Mouse (Mus musculus): Measurements from ENCODE around the gene Daxx. TPM values are rescaled to one million over a fixed set of nuclear protein-coding genes. Genes with fewer than 3 reads are reported as not detected.

The Daxx gene
- polyA plus RNA-seq, 1 experiment from 2014 or later, result 66.8 TPM

DNA sequence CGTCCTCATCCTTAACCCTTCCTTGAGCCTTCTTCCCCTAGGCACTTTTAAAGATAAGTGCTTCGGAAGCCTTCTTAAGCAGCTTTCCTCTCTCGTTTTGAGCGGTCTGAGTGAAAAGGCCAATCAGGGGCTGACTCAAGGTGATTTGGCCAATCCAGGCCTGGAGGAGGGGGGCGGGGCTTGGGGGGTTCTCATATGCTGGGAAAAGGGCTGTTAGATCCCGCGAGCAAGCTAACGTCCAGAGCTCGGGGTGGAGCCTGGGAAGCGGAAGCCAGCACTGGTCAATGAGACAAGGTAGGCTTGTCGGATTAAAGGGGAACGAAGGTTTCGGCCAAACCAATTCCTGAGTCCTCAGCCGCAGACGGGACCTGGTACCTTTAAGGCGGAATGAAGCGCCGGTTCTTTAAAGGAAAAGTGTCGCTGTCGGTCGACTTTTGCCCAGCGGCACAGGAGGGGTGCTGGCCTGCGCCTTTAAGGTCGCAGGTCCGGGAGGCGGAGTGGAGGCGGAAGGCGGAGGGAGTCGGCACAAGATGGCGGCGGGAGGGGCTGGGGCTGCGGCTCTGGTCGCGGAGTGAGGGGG is 6.5 kb downstream of the Daxx start, which contains the start of the genes Tapbp and Zbtb22:
Gene Tapbp (plus strand): TSS at position 229 of the 580 bp plus-strand sequence.
Gene Zbtb22 (plus strand): TSS at position 234 of the 580 bp plus-strand sequence.
- peak within 1 kb of the TSS; percentile 56 for H3K9ac ChIP-seq (ENCODE audit: low read length)
- no peaks in the 10 kb centered on the region for H3K27me3 ChIP-seq (ENCODE audit: control insufficient read depth, insufficient read depth, low read length)
- peaks cover 34% of the 10 kb centered on the region for H3K36me3 ChIP-seq (ENCODE audit: control insufficient read depth, insufficient read depth, low read length)
- peaks cover 18% of the 10 kb centered on the region; the same call in 1 of the 2 replicates for H3K4me1 ChIP-seq (ENCODE audit: control insufficient read depth, insufficient read depth, low read length)
- peak; percentile 89 for ATAC-seq (ENCODE audit: insufficient number of reproducible peaks, low FRiP score, low TSS enrichment, low read depth)
- DNase-seq (ENCODE audit: low spot score), result peak; percentile 95
- peak within 1 kb of the TSS; percentile 59 for H3K4me3 ChIP-seq (ENCODE audit: low read depth, low read length)
- H3K4me2 ChIP-seq (ENCODE audit: low read depth, severe bottlenecking), result peak within 1 kb of the TSS; percentile 54
- WGBS, result under 1% methylated on average over 31 of the region's 34 CpGs
- peak within 1 kb of the TSS; percentile 83 for H3K27ac ChIP-seq (replicated peaks; ENCODE audit: low read depth, low read length)
- no peaks in the 10 kb centered on the region for H3K9me3 ChIP-seq (ENCODE audit: control insufficient read depth, low read length)

DNA sequence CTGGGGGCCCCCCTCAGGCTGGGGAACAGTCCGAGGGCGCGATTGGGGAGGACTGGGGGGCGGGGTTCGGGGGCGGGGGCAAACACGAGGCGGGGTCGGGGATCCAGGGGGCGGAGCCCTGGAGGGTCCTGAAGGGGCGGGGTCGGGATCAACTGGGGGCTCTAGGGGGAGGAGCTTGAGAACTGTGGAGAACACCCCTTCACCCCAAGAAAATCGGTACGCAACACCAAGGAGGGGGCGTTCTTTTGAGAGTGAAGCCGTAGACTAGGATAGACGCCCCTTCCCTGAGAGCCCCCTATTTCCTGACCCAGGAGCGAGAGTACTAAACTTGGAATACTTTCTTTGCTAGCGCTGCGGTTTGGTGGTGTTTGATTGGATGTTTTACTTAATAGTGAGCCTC is 7.1 kb downstream of the Daxx start:
- Histone ChIP-seq H3K4me1 (ENCODE audit: control insufficient read depth, insufficient read depth, low read length) (peaks cover 18% of the 10 kb centered on the region; the same call in 1 of the 2 replicates), H3K4me2 (ENCODE audit: low read depth, severe bottlenecking) (peak overlapping the region; percentile 54), H3K27me3 (ENCODE audit: control insufficient read depth, insufficient read depth, low read length) (no peaks in the 10 kb centered on the region), H3K9ac (ENCODE audit: low read length) (peak overlapping the region; percentile 56), H3K9me3 (ENCODE audit: control insufficient read depth, low read length) (no peaks in the 10 kb centered on the region), H3K36me3 (ENCODE audit: control insufficient read depth, insufficient read depth, low read length) (peaks cover 31% of the 10 kb centered on the region), H3K27ac (replicated peaks; ENCODE audit: low read depth, low read length) (peak overlapping the region; percentile 83), H3K4me3 (ENCODE audit: low read depth, low read length) (peak overlapping the region; percentile 59)
- DNase-seq (ENCODE audit: low spot score) (no peak), ATAC-seq (ENCODE audit: insufficient number of reproducible peaks, low FRiP score, low TSS enrichment, low read depth) (peak; percentile 24; the same call in 1 of the 2 replicates)
- WGBS, result 1% methylated on average over 19 of the region's 20 CpGs

DNA sequence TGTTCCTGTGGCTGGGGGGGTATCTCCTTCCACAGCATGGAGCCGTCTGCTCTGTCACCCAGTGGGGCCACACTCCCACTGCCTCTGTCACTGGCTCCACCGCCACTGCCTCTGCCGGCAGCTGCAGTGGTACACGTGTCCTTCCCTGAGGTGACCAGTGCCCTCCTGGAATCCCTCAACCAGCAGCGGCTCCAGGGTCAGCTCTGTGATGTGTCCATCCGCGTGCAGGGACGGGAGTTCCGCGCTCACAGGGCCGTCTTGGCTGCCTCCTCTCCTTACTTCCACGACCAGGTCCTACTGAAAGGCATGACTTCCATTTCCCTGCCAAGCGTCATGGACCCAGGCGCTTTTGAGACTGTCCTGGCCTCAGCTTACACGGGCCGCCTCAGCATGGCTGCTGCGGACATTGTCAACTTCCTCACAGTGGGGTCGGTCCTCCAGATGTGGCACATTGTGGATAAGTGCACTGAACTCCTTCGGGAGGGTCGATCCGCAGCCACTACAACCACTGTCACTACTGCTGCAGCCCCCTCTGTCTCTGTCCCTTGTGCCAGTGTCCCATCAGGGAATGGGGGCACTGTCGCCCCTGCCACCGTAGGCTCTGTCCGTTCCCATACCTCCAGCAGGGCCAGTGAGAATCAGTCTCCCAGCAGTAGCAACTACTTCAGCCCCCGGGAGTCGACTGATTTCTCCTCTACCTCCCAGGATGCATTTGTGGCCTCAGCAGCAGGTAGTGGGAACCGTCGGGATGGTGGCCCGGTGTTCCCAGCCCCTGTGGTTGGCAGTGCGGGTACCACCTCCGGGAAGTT is 7.8 kb downstream of the Daxx start:
- 77% methylated on average over 31 of the region's 31 CpGs for WGBS
- peaks cover 24% of the 10 kb centered on the region for H3K36me3 ChIP-seq (ENCODE audit: control insufficient read depth, insufficient read depth, low read length)
- H3K9me3 ChIP-seq (ENCODE audit: control insufficient read depth, low read length), result no peaks in the 10 kb centered on the region
- DNase-seq (ENCODE audit: low spot score) (no peak), ATAC-seq (ENCODE audit: insufficient number of reproducible peaks, low FRiP score, low TSS enrichment, low read depth) (no peak)
- peaks cover 18% of the 10 kb centered on the region; the same call in 1 of the 2 replicates for H3K4me1 ChIP-seq (ENCODE audit: control insufficient read depth, insufficient read depth, low read length)
- H3K27ac ChIP-seq (replicated peaks; ENCODE audit: low read depth, low read length), result no peak overlapping the region
- H3K4me3 ChIP-seq (ENCODE audit: low read depth, low read length), result peak overlapping the region; percentile 59
- peak overlapping the region; percentile 54 for H3K4me2 ChIP-seq (ENCODE audit: low read depth, severe bottlenecking)
- no peaks in the 10 kb centered on the region for H3K27me3 ChIP-seq (ENCODE audit: control insufficient read depth, insufficient read depth, low read length)
- H3K9ac ChIP-seq (ENCODE audit: low read length), result no peak overlapping the region

DNA sequence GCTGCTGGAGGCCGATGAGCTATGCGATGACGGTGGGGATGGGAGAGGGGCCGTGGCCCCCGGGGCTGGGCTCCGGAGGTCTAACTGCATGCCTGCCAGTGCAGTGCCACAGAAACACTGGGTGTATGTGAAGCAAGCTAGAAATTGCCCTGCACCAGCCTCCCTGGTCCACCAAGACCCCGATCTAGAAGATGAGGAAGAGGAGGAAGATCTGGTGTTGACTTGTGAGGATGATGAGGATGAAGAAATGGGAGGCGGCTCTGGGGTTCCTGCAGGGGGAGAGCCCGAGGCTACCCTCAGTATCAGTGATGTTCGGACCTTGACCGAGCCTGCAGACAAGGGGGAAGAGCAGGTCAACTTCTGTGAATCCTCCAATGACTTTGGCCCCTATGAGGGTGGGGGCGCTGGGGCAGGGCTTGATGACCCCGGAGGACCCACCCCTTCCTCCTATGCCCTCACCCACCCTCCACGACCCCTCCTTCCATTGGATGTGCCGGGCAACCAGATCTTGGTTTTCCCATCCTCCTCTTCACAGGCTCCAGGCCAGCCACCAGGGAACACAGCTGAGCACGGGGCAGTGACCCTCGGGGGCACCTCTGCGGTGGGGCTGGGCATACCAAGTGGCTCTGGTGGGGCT is 8.6 kb downstream of the Daxx start:
- DNase-seq (ENCODE audit: low spot score) (no peak), ATAC-seq (ENCODE audit: insufficient number of reproducible peaks, low FRiP score, low TSS enrichment, low read depth) (no peak)
- no peak overlapping the region for H3K4me2 ChIP-seq (ENCODE audit: low read depth, severe bottlenecking)
- no peak overlapping the region for H3K27ac ChIP-seq (replicated peaks; ENCODE audit: low read depth, low read length)
- peaks cover 18% of the 10 kb centered on the region for H3K36me3 ChIP-seq (ENCODE audit: control insufficient read depth, insufficient read depth, low read length)
- no peaks in the 10 kb centered on the region for H3K27me3 ChIP-seq (ENCODE audit: control insufficient read depth, insufficient read depth, low read length)
- H3K4me3 ChIP-seq (ENCODE audit: low read depth, low read length), result 0 out of 2 replicates have a peak overlapping the region, but pooled peaks have one; percentile 14
- peaks cover 18% of the 10 kb centered on the region; the same call in 1 of the 2 replicates for H3K4me1 ChIP-seq (ENCODE audit: control insufficient read depth, insufficient read depth, low read length)
- no peaks in the 10 kb centered on the region for H3K9me3 ChIP-seq (ENCODE audit: control insufficient read depth, low read length)
- 76% methylated on average over 18 of the region's 18 CpGs for WGBS
- H3K9ac ChIP-seq (ENCODE audit: low read length), result no peak overlapping the region

DNA sequence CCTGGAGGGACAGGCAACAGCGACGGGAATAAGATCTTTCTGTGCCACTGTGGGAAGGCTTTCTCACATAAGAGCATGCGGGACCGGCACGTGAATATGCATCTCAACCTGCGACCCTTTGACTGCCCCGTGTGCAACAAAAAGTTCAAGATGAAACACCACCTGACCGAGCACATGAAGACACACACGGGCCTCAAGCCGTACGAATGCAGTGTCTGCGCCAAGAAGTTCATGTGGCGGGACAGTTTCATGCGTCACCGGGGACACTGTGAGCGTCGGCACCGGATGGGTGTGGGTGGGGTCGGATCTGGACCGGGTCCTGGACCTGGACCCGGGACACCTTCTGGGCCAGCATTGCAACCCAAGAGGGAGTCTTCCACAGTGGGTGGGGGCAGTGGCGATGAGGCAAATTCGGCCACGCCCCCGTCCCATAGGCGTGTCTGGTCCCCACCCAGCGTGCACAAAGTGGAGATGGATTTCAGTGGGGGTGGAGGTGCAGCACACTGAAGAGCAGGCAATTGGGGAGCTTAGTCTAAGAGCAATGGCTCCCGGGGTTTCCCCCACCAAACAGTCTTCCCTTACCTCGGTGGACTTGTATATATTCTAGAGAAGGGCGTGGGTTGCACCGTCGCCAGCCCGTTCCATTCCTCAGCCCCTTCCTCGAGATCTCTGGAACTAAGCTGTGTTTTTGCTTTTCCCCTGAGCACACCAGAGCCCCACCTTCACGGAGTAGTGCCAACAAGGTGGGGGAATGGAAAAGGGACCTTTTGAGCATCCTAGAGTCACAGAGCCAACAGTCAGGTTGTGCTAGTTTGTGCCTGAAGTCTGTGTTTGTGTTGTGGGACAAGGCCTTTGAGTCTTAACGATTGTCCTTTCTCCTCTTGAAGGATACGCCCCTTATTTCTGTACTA is 9.3 kb downstream of the Daxx start:
- DNase-seq (ENCODE audit: low spot score), result no peak
- Histone ChIP-seq H3K4me1 (ENCODE audit: control insufficient read depth, insufficient read depth, low read length) (peaks cover 18% of the 10 kb centered on the region; the same call in 1 of the 2 replicates), H3K27me3 (ENCODE audit: control insufficient read depth, insufficient read depth, low read length) (no peaks in the 10 kb centered on the region), H3K4me3 (ENCODE audit: low read depth, low read length) (peak overlapping the region; percentile 60), H3K4me2 (ENCODE audit: low read depth, severe bottlenecking) (peak overlapping the region; percentile 98), H3K27ac (replicated peaks; ENCODE audit: low read depth, low read length) (no peak overlapping the region), H3K9me3 (ENCODE audit: control insufficient read depth, low read length) (no peaks in the 10 kb centered on the region), H3K36me3 (ENCODE audit: control insufficient read depth, insufficient read depth, low read length) (peaks cover 14% of the 10 kb centered on the region), H3K9ac (ENCODE audit: low read length) (no peak overlapping the region)
- no peak for ATAC-seq (ENCODE audit: insufficient number of reproducible peaks, low FRiP score, low TSS enrichment, low read depth)
- WGBS, result 58% methylated on average over 37 of the region's 37 CpGs

DNA sequence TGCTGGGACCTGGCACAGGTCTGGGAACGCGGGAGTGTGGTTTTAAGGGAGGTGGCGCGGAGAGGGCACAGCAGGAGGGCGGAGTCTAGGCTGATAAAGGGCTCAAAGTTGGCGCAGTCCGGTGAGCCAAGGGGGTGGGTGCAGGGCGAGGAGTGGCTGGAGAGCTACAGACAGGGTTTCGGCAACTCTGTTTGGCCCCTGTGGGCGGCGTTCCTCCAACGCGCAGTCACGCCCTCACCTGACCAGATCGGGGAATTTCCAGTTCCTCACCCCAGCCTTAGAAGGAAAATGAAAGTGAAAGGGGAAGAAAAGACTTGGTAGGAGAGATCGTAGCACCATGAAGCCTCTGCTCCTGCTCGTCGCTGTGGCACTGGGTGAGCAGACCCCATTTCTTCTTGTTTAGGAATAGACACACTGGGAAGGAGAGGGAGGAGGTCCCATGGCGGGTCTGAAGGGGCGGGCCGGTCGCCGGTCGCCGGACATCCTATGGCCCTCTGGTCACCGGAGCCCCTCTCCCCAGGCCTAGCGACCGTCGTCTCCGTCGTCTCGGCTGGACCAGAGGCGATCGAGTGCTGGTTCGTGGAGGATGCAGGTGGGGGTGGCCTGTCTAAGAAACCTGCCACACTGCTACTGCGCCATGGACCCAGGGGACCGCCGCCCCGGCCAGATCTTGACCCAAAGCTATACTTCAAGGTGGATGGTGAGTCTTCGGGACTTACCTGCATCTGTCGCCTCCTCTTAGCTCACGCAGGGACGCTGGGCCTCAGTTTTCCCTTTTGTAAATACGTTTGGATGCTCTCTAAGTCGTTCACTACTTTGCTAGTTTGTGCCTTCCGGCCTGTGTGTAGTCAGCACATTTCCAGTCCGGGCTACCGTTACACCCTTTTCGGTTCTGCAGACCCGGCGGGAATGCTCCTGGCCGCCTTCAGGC is 10.4 kb downstream of the Daxx start:
- WGBS, result under 1% methylated on average over 52 of the region's 52 CpGs
- DNase-seq (ENCODE audit: low spot score), result peak; percentile 57
- Histone ChIP-seq H3K27ac (replicated peaks; ENCODE audit: low read depth, low read length) (peak overlapping the region; percentile 56; the same call in 1 of the 2 replicates), H3K4me2 (ENCODE audit: low read depth, severe bottlenecking) (peak overlapping the region; percentile 98), H3K4me3 (ENCODE audit: low read depth, low read length) (peak overlapping the region; percentile 60), H3K4me1 (ENCODE audit: control insufficient read depth, insufficient read depth, low read length) (peaks cover 18% of the 10 kb centered on the region; the same call in 1 of the 2 replicates), H3K9ac (ENCODE audit: low read length) (peak overlapping the region; percentile 58), H3K27me3 (ENCODE audit: control insufficient read depth, insufficient read depth, low read length) (no peaks in the 10 kb centered on the region), H3K9me3 (ENCODE audit: control insufficient read depth, low read length) (no peaks in the 10 kb centered on the region), H3K36me3 (ENCODE audit: control insufficient read depth, insufficient read depth, low read length) (peaks cover 6% of the 10 kb centered on the region)
- ATAC-seq (ENCODE audit: insufficient number of reproducible peaks, low FRiP score, low TSS enrichment, low read depth), result no peak
